Mouse (Mus musculus): Measurements from ENCODE around the gene Lsmem1. TPM values are rescaled to one million over a fixed set of nuclear protein-coding genes. Genes with fewer than 3 reads are reported as not detected.

Lsmem1 gene
- total and polyA plus RNA-seq, 3 experiments: 0.44 TPM; not detected in 2

- no peak overlapping the region for H3K4me3 ChIP-seq (ENCODE audit: low read depth, low read length)
- DNase-seq (ENCODE audit: low spot score) (peak; percentile 6), ATAC-seq (ENCODE audit: extremely low read depth, insufficient number of reproducible peaks, low FRiP score, poor library complexity, severe bottlenecking) (peak; percentile 36; the same call in 1 of the 2 replicates)
- no peaks in the 10 kb centered on the region for H3K9me3 ChIP-seq (replicated peaks)
- TF ChIP-seq TAL1 (conservative IDR thresholded peaks at IDR 0.05; ENCODE audit: low read depth, low read length) (no peak), CTCF (IDR thresholded peaks at IDR 0.05; ENCODE audit: low read depth, low read length) (0 out of 2 replicates have a peak, but pooled peaks have one; percentile 5)
- H3K4me1 ChIP-seq (ENCODE audit: insufficient read depth, low read depth, low read length): no peaks in the 10 kb centered on the region; the same call in 1 of the 2 replicates
- H3K36me3 ChIP-seq (replicated peaks): no peaks in the 10 kb centered on the region
- no peaks in the 10 kb centered on the region for H3K27me3 ChIP-seq (ENCODE audit: insufficient read depth, low read length)
These were observed 34.7 kb downstream of the Lsmem1 start for GRCm38 (mm10) chr12:40164621-40165020.

GRCm38 (mm10) chr12:40160777-40161176, 38.5 kb downstream of the Lsmem1 start:
- H3K9me3 ChIP-seq (replicated peaks): no peaks in the 10 kb centered on the region
- no peak for ATAC-seq (ENCODE audit: extremely low read depth, insufficient number of reproducible peaks, low FRiP score, poor library complexity, severe bottlenecking)
- no peaks in the 10 kb centered on the region for H3K36me3 ChIP-seq (replicated peaks)
- no peaks in the 10 kb centered on the region for H3K4me1 ChIP-seq (ENCODE audit: insufficient read depth, low read depth, low read length)
- H3K27me3 ChIP-seq (ENCODE audit: insufficient read depth, low read length): peaks cover 7% of the 10 kb centered on the region
- no peak overlapping the region for H3K4me3 ChIP-seq (ENCODE audit: low read depth, low read length)
- TF ChIP-seq GATA2 (IDR thresholded peaks at IDR 0.05; ENCODE audit: borderline replicate concordance, low read depth, low read length) (no peak), GATA1 (IDR thresholded peaks at IDR 0.05; ENCODE audit: borderline replicate concordance, low read length) (no peak), TAL1 (conservative IDR thresholded peaks at IDR 0.05; ENCODE audit: low read depth, low read length) (no peak), CTCF (IDR thresholded peaks at IDR 0.05; ENCODE audit: low read depth, low read length) (no peak), POLR2AphosphoS5 (IDR thresholded peaks at IDR 0.05; ENCODE audit: insufficient replicate concordance, low read depth, low read length) (no peak)
- DNase-seq (ENCODE audit: low spot score): no peak

GRCm38 (mm10) chr12:40154188-40154587, 45.1 kb downstream of the Lsmem1 start:
- no peaks in the 10 kb centered on the region for H3K36me3 ChIP-seq (replicated peaks)
- no peaks in the 10 kb centered on the region for H3K9me3 ChIP-seq (replicated peaks)
- peaks cover 7% of the 10 kb centered on the region for H3K27me3 ChIP-seq (ENCODE audit: insufficient read depth, low read length)
- no peak for ATAC-seq (ENCODE audit: extremely low read depth, insufficient number of reproducible peaks, low FRiP score, poor library complexity, severe bottlenecking)
- TF ChIP-seq GATA2 (IDR thresholded peaks at IDR 0.05; ENCODE audit: borderline replicate concordance, low read depth, low read length) (no peak), CTCF (IDR thresholded peaks at IDR 0.05; ENCODE audit: low read depth, low read length) (no peak), POLR2AphosphoS5 (IDR thresholded peaks at IDR 0.05; ENCODE audit: insufficient replicate concordance, low read depth, low read length) (no peak), TAL1 (conservative IDR thresholded peaks at IDR 0.05; ENCODE audit: low read depth, low read length) (no peak), GATA1 (IDR thresholded peaks at IDR 0.05; ENCODE audit: borderline replicate concordance, low read length) (no peak)
- H3K4me1 ChIP-seq (ENCODE audit: insufficient read depth, low read depth, low read length): no peaks in the 10 kb centered on the region; the same call in 1 of the 2 replicates
- H3K4me3 ChIP-seq (ENCODE audit: low read depth, low read length): no peak overlapping the region
- no peak for DNase-seq (ENCODE audit: low spot score)

GRCm38 (mm10) chr12:40152353-40153069, 46.8 kb downstream of the Lsmem1 start:
- DNase-seq (ENCODE audit: low spot score) (no peak), ATAC-seq (ENCODE audit: extremely low read depth, insufficient number of reproducible peaks, low FRiP score, poor library complexity, severe bottlenecking) (peak; percentile 15; the same call in 1 of the 2 replicates)
- H3K36me3 ChIP-seq (replicated peaks): no peaks in the 10 kb centered on the region
- H3K4me1 ChIP-seq (ENCODE audit: insufficient read depth, low read depth, low read length): no peaks in the 10 kb centered on the region; the same call in 1 of the 2 replicates
- H3K9me3 ChIP-seq (replicated peaks): no peaks in the 10 kb centered on the region
- no peak for TF ChIP-seq CTCF (IDR thresholded peaks at IDR 0.05; ENCODE audit: low read depth, low read length)
- TF ChIP-seq POLR2AphosphoS5 (IDR thresholded peaks at IDR 0.05; ENCODE audit: insufficient replicate concordance, low read depth, low read length): no peak
- TF ChIP-seq TAL1 (conservative IDR thresholded peaks at IDR 0.05; ENCODE audit: low read depth, low read length): no peak
- TF ChIP-seq GATA1 (IDR thresholded peaks at IDR 0.05; ENCODE audit: borderline replicate concordance, low read length): no peak
- no peak for TF ChIP-seq GATA2 (IDR thresholded peaks at IDR 0.05; ENCODE audit: borderline replicate concordance, low read depth, low read length)
- peaks cover 6% of the 10 kb centered on the region for H3K27me3 ChIP-seq (ENCODE audit: insufficient read depth, low read length)
- no peak overlapping the region for H3K4me3 ChIP-seq (ENCODE audit: low read depth, low read length)

GRCm38 (mm10) chr12:40147319-40147718, 52.0 kb downstream of the Lsmem1 start:
- Histone ChIP-seq H3K4me1 (ENCODE audit: insufficient read depth, low read depth, low read length) (no peaks in the 10 kb centered on the region), H3K27me3 (ENCODE audit: insufficient read depth, low read length) (no peaks in the 10 kb centered on the region), H3K9me3 (replicated peaks) (no peaks in the 10 kb centered on the region), H3K36me3 (replicated peaks) (no peaks in the 10 kb centered on the region), H3K4me3 (ENCODE audit: low read depth, low read length) (no peak overlapping the region)
- TF ChIP-seq POLR2AphosphoS5 (IDR thresholded peaks at IDR 0.05; ENCODE audit: insufficient replicate concordance, low read depth, low read length) (no peak), CTCF (IDR thresholded peaks at IDR 0.05; ENCODE audit: low read depth, low read length) (no peak), TAL1 (conservative IDR thresholded peaks at IDR 0.05; ENCODE audit: low read depth, low read length) (no peak), GATA2 (IDR thresholded peaks at IDR 0.05; ENCODE audit: borderline replicate concordance, low read depth, low read length) (no peak), GATA1 (IDR thresholded peaks at IDR 0.05; ENCODE audit: borderline replicate concordance, low read length) (no peak)
- DNase-seq (ENCODE audit: low spot score) (no peak), ATAC-seq (ENCODE audit: extremely low read depth, insufficient number of reproducible peaks, low FRiP score, poor library complexity, severe bottlenecking) (no peak)

- no peak overlapping the region for H3K4me3 ChIP-seq (ENCODE audit: low read depth, low read length)
- ATAC-seq (ENCODE audit: extremely low read depth, insufficient number of reproducible peaks, low FRiP score, poor library complexity, severe bottlenecking): no peak
- TF ChIP-seq GATA2 (IDR thresholded peaks at IDR 0.05; ENCODE audit: borderline replicate concordance, low read depth, low read length) (no peak), TAL1 (conservative IDR thresholded peaks at IDR 0.05; ENCODE audit: low read depth, low read length) (no peak), CTCF (IDR thresholded peaks at IDR 0.05; ENCODE audit: low read depth, low read length) (no peak), POLR2AphosphoS5 (IDR thresholded peaks at IDR 0.05; ENCODE audit: insufficient replicate concordance, low read depth, low read length) (no peak), GATA1 (IDR thresholded peaks at IDR 0.05; ENCODE audit: borderline replicate concordance, low read length) (no peak)
- no peak for DNase-seq (ENCODE audit: low spot score)
- H3K9me3 ChIP-seq (replicated peaks): no peaks in the 10 kb centered on the region
- H3K36me3 ChIP-seq (replicated peaks): no peaks in the 10 kb centered on the region
- no peaks in the 10 kb centered on the region for H3K4me1 ChIP-seq (ENCODE audit: insufficient read depth, low read depth, low read length)
- H3K27me3 ChIP-seq (ENCODE audit: insufficient read depth, low read length): no peaks in the 10 kb centered on the region
These were observed 52.8 kb downstream of the Lsmem1 start for GRCm38 (mm10) chr12:40146510-40146909.
